Mouse (Mus musculus): Measurements from ENCODE around the gene Exo5.

DNA sequence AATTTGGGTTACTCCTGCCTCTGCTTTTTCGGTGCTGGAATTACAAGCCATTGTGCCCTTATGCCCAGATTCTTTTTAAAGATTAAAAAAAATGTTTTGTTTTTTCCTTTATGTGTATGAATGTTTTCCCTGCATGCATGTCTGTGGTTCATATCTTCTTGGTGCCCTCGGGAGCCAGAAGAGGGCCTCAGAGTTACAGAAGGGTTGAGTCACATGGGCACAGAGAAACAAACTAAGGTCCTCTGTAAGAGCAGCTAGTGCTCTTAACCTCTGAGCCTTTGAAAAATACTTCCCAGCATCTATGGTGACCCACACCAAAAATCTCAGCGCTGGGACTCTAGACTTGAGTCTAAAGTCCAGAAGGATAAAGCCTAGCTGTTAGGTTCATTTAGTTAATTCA lies 569 bp upstream of the Exo5 start:
- TF ChIP-seq POLR2A (IDR thresholded peaks at IDR 0.05; ENCODE audit: borderline replicate concordance, extremely low read depth, low read depth, low read length): no peak
- 0 out of 2 replicates have a peak, but pooled peaks have one; percentile 8 for TF ChIP-seq CTCF (IDR thresholded peaks at IDR 0.05; ENCODE audit: insufficient read depth, low read length)

All from lung, adult 2 months (tissue).